Mouse (Mus musculus) erythroblast, embryonic 14.5 days (primary cell): ENCODE results near the gene Cd59a. TPM values are rescaled to one million over a fixed set of nuclear protein-coding genes. Genes with fewer than 3 reads are reported as not detected.
"Not testable (repeated sequence)": the region's sequence is repeated elsewhere in the genome, so short reads cannot be mapped to it uniquely, and the experiment has no call there.

Experiments used
- H3K27me3 ChIP-seq: 2 replicates; pipeline ENCODE4 v1.6.1; 2012; ENCODE audit warnings: inconsistent platforms; ENCODE audit not compliant: control insufficient read depth
- H3K36me3 ChIP-seq: 2 replicates; pipeline ENCODE4 v1.6.1; 2012; ENCODE audit warnings: mild to moderate bottlenecking, inconsistent platforms; ENCODE audit not compliant: control insufficient read depth
- H3K4me1 ChIP-seq: 2 replicates; pipeline ENCODE4 v1.6.1; 2012; ENCODE audit warnings: inconsistent platforms; ENCODE audit not compliant: control insufficient read depth
- H3K4me3 ChIP-seq: replicated peaks from 2 replicates; pipeline ENCODE3; 2012; ENCODE audit warnings: moderate library complexity, mild to moderate bottlenecking, inconsistent platforms
- H3K9me3 ChIP-seq: 2 replicates; pipeline ENCODE4 v1.6.1; 2012; ENCODE audit warnings: low read length, inconsistent platforms, mixed read lengths; ENCODE audit not compliant: control insufficient read depth
- GATA1 ChIP-seq: IDR thresholded peaks from 2 replicates; pipeline ENCODE4 v1.6.1; 2012; ENCODE audit warnings: low read length, inconsistent platforms, mixed read lengths
- TAL1 ChIP-seq: IDR thresholded peaks from 3 replicates; pipeline ENCODE4 v1.6.1; 2012; ENCODE audit warnings: low read length, inconsistent platforms, mixed read lengths
- polyA plus RNA-seq: library from polyadenylated mRNA; stranded (reverse); fragments of >175 nt; gene quantifications from 2 replicates; pipeline ENCODE4 v1.2.3, GENCODE M21; 2012

Cd59a gene
- polyA plus RNA-seq = 2.0 and 2.5 TPM in 2 replicates

- Histone ChIP-seq H3K9me3 (no peaks in the 10 kb centered on the region), H3K36me3 (peaks cover 17% of the 10 kb centered on the region), H3K4me1 (peaks cover 74% of the 10 kb centered on the region), H3K27me3 (no peaks in the 10 kb centered on the region), H3K4me3 (peak within 1 kb of the TSS; percentile 81)
- no peak for TF ChIP-seq TAL1
- TF ChIP-seq GATA1 = no peak
Observed at GRCm38 (mm10) chr2:104095741-104096213, at the start of gene Cd59a. Cd59a (plus strand) TSS chr2:104095801.

GRCm38 (mm10) chr2:104058381-104058780 is 37.2 kb upstream of the Cd59a start:
- peaks cover 97% of the 10 kb centered on the region for H3K36me3 ChIP-seq
- TF ChIP-seq GATA1 (no peak), TAL1 (no peak)
- H3K4me1 ChIP-seq = peaks cover 2% of the 10 kb centered on the region

GRCm38 (mm10) chr2:104058954-104059353 is 36.6 kb upstream of the Cd59a start:
- peaks cover 1% of the 10 kb centered on the region for H3K9me3 ChIP-seq
- H3K4me1 ChIP-seq = peaks cover 5% of the 10 kb centered on the region
- no peak overlapping the region for H3K4me3 ChIP-seq
- TF ChIP-seq TAL1 = no peak
- no peak for TF ChIP-seq GATA1
- no peaks in the 10 kb centered on the region for H3K27me3 ChIP-seq
- H3K36me3 ChIP-seq = peaks cover 97% of the 10 kb centered on the region

More at GRCm38 (mm10) chr2:104058381-104058780, 37.2 kb upstream of the Cd59a start:
- no peak overlapping the region for H3K4me3 ChIP-seq
- no peaks in the 10 kb centered on the region for H3K27me3 ChIP-seq
- no peaks in the 10 kb centered on the region for H3K9me3 ChIP-seq

GRCm38 (mm10) chr2:104059786-104060185 is 35.8 kb upstream of the Cd59a start:
- Histone ChIP-seq H3K4me3 (no peak overlapping the region), H3K27me3 (no peaks in the 10 kb centered on the region), H3K4me1 (peaks cover 13% of the 10 kb centered on the region), H3K9me3 (peaks cover 5% of the 10 kb centered on the region), H3K36me3 (peaks cover 93% of the 10 kb centered on the region)
- TF ChIP-seq TAL1 (no peak), GATA1 (no peak)

GRCm38 (mm10) chr2:104060996-104061395 is 34.6 kb upstream of the Cd59a start:
- peaks cover 5% of the 10 kb centered on the region for H3K9me3 ChIP-seq
- peaks cover 20% of the 10 kb centered on the region for H3K4me1 ChIP-seq
- TF ChIP-seq GATA1 = no peak
- no peak for TF ChIP-seq TAL1
- no peak overlapping the region for H3K4me3 ChIP-seq
- peaks cover 81% of the 10 kb centered on the region for H3K36me3 ChIP-seq
- no peaks in the 10 kb centered on the region for H3K27me3 ChIP-seq

GRCm38 (mm10) chr2:104062665-104063064 is 32.9 kb upstream of the Cd59a start:
- Histone ChIP-seq H3K36me3 (peaks cover 67% of the 10 kb centered on the region), H3K4me1 (peaks cover 36% of the 10 kb centered on the region), H3K9me3 (peaks cover 5% of the 10 kb centered on the region), H3K4me3 (no peak overlapping the region), H3K27me3 (no peaks in the 10 kb centered on the region)
- TF ChIP-seq GATA1 (no peak), TAL1 (no peak)

GRCm38 (mm10) chr2:104064152-104064551 is 31.4 kb upstream of the Cd59a start:
- Histone ChIP-seq H3K9me3 (peaks cover 5% of the 10 kb centered on the region), H3K4me1 (peaks cover 46% of the 10 kb centered on the region), H3K27me3 (no peaks in the 10 kb centered on the region), H3K36me3 (peaks cover 56% of the 10 kb centered on the region), H3K4me3 (no peak overlapping the region)
- TF ChIP-seq TAL1 = no peak
- no peak for TF ChIP-seq GATA1

GRCm38 (mm10) chr2:104065526-104065925 is 30.1 kb upstream of the Cd59a start, which contains the start of gene Gm10912:
Gm10912 (plus strand) TSS chr2:104065826.
- H3K4me1 ChIP-seq = peaks cover 59% of the 10 kb centered on the region
- H3K27me3 ChIP-seq, H3K9me3 ChIP-seq, H3K4me3 ChIP-seq: not testable (repeated sequence)
- peaks cover 43% of the 10 kb centered on the region for H3K36me3 ChIP-seq

- not testable (repeated sequence) for H3K27me3 ChIP-seq, H3K4me3 ChIP-seq
- peaks cover 24% of the 10 kb centered on the region for H3K36me3 ChIP-seq
- peaks cover 63% of the 10 kb centered on the region for H3K4me1 ChIP-seq
- peaks cover 13% of the 10 kb centered on the region for H3K9me3 ChIP-seq
Observed at GRCm38 (mm10) chr2:104068450-104068849, 27.2 kb upstream of the Cd59a start, which contains the start of gene Gm10799. Gm10799 (minus strand) TSS chr2:104068550.

GRCm38 (mm10) chr2:104069704-104070185 is 25.9 kb upstream of the Cd59a start, which contains the start of gene Cd59b:
Cd59b (plus strand) TSS chr2:104069849.
- H3K9me3 ChIP-seq = peaks cover 8% of the 10 kb centered on the region
- H3K36me3 ChIP-seq = peaks cover 14% of the 10 kb centered on the region
- H3K4me1 ChIP-seq = peaks cover 52% of the 10 kb centered on the region
- H3K4me3 ChIP-seq = peak within 1 kb of the TSS; percentile 69
- TF ChIP-seq GATA1 (no peak), TAL1 (no peak)
- H3K27me3 ChIP-seq = no peaks in the 10 kb centered on the region
